Mouse (Mus musculus): ENCODE measurements around the gene Tubb3.
"Not testable (repeated sequence)": the region's sequence is repeated elsewhere in the genome, so short reads cannot be mapped to it uniquely, and the experiment has no call there.

Tubb3 gene

GRCm38 (mm10) chr8:123433241-123433974 is 22.2 kb downstream of the Tubb3 start:
- DNase-seq = not testable (repeated sequence)

GRCm38 (mm10) chr8:123441788-123442187 is 30.6 kb downstream of the Tubb3 start:
- no peak for DNase-seq

GRCm38 (mm10) chr8:123442351-123442750 is 31.1 kb downstream of the Tubb3 start:
- DNase-seq = no peak

GRCm38 (mm10) chr8:123442871-123443575 is 31.8 kb downstream of the Tubb3 start:
- DNase-seq = peak; percentile 88

- DNase-seq = no peak
These were observed 32.3 kb downstream of the Tubb3 start for GRCm38 (mm10) chr8:123443576-123443921.

GRCm38 (mm10) chr8:123444131-123444530 is 32.9 kb downstream of the Tubb3 start:
- DNase-seq = no peak

DNA sequence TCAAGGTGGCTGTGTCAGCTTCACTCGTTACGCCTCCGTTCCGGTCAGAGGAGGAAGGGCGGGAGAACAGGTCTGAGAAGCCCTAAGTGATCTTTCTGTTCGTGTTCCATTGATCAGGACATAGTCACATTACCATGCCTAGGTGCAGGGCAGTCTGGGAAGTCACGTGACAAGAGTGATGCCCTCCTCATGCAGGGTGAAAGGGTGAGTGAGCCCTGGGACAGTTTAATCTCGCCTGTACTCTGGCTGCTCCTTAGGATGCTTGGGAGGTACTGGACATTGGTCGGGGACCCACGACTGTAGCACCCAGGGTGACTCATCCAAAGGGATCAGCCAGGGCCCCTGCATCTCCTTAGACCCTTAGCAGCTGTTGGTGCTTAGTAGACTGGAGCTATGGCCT is 34.8 kb downstream of the Tubb3 start:
- no peak for DNase-seq

DNA sequence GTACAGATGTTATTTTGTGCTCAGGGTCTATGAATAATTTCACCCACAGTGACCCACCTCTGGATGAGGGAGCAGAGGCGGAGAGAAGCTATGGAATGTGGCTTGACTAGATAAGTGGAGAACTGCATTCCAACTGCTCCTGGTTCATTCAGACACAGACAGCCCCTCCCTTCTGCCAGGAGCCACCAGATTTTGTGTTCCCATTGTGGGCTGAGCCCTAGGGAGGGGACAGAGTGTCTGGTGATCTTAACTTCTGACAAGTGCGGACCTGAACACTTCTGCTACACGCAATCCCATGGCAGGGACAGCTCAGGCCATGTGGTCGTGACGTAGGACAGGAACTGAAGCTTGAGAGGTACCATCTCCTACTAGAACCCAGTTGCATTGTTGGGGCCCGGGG is 35.6 kb downstream of the Tubb3 start:
- DNase-seq = no peak

- no peak for DNase-seq
These were observed 39.6 kb downstream of the Tubb3 start for GRCm38 (mm10) chr8:123450783-123451182.

- not testable (repeated sequence) for DNase-seq
These were observed 40.5 kb downstream of the Tubb3 start for GRCm38 (mm10) chr8:123451747-123452146.

GRCm38 (mm10) chr8:123452149-123452548 is 40.9 kb downstream of the Tubb3 start:
- DNase-seq = no peak

DNA sequence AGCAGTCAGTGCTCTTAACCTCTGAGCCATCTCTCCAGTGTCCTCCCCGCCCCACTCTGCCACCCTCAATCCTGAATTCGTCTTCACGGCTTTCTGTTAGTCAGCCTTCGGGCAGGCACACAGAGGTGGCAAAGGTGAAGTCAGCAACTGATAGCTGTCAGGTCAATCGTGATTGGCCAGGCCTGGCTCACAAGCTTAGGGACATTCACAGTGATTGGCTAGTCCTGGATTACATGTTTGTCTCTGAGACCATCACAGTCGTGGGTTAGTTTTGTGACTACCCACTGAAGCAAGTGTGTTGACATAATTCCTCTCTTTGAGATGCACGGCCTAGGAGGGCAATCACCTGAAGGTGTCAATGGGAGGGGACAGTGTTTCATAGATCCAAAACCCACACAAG is 42.1 kb downstream of the Tubb3 start:
- DNase-seq = no peak

GRCm38 (mm10) chr8:123453951-123454350 is 42.7 kb downstream of the Tubb3 start:
- no peak for DNase-seq

DNA sequence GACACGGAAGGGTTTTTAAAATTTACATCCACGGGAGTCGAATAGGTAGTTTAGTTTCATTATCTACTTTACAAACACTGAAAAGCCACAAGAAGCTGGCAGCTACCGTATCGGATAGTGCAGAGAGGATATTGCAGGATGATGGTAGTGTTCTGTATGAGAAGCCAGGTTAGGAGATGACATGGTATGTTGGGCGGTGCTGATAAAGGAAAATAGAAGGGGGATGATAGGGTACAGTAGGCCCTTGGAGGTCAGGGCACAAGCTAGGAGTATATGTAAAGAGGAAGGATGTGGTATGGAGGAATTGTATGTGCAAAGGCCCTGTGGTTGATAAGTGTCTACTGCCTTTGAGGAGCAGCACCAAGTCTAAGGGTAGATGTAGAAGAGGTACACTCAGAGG is 43.3 kb downstream of the Tubb3 start:
- no peak for DNase-seq

GRCm38 (mm10) chr8:123463651-123464050 is 52.4 kb downstream of the Tubb3 start:
- DNase-seq = no peak

- no peak for DNase-seq
These were observed 56.3 kb downstream of the Tubb3 start for GRCm38 (mm10) chr8:123467476-123467875.

Data from liver (tissue).